21 mouse cellular contexts compared by ENCODE assay signal in genomic region chr8:92004532-92004931, GRCm38 (mm10).
"Had no signal": no experiment of that assay in that cellular context is flagged by ENCODE, and none has a peak within 500 bp of the region (broad histone marks: within the 10 kb centered on the region; RNA-seq: fewer than 3 reads in every experiment).

No protein-coding gene starts in this region.

- H3K36me3 ChIP-seq: limb, embryonic 12.5 days; limb, embryonic 15.5 days; midbrain, embryonic 12.5 days; midbrain, embryonic 15.5 days; neural tube, embryonic 12.5 days; neural tube, embryonic 15.5 days; stomach, embryonic 15.5 days had no signal

- H3K27ac ChIP-seq: limb, embryonic 12.5 days; limb, embryonic 15.5 days; liver, embryonic 14.5 days; macrophage; midbrain, embryonic 12.5 days; midbrain, embryonic 15.5 days; neural tube, embryonic 12.5 days; neural tube, embryonic 15.5 days; stomach, embryonic 15.5 days had no signal

- H3K9me3 ChIP-seq: limb, embryonic 12.5 days; limb, embryonic 15.5 days; midbrain, embryonic 15.5 days; neural tube, embryonic 12.5 days; neural tube, embryonic 15.5 days; stomach, embryonic 15.5 days had no signal

- H3K4me1 ChIP-seq: limb, embryonic 15.5 days; midbrain, embryonic 15.5 days; stomach, embryonic 15.5 days had no signal

- H3K4me3 ChIP-seq: limb, embryonic 12.5 days; limb, embryonic 15.5 days; midbrain, embryonic 12.5 days; midbrain, embryonic 15.5 days; neural tube, embryonic 12.5 days; neural tube, embryonic 15.5 days; stomach, embryonic 15.5 days had no signal

- ATAC-seq: liver, postnatal 0 days; midbrain, embryonic 15.5 days had no signal

- H3K27me3 ChIP-seq: midbrain, embryonic 15.5 days; stomach, embryonic 15.5 days had no signal

- H3K4me2 ChIP-seq: limb, embryonic 12.5 days; limb, embryonic 15.5 days; liver, embryonic 11.5 days; midbrain, embryonic 12.5 days; midbrain, embryonic 15.5 days; neural tube, embryonic 12.5 days; neural tube, embryonic 15.5 days; stomach, embryonic 15.5 days had no signal

- DNase-seq: kidney, adult 18-20 months; kidney, adult 9 months; kidney, postnatal 14 days; kidney, postnatal 4 days; left cerebral cortex, postnatal 4 days; liver, postnatal 0 days; right cerebral cortex, adult 18-20 months; right cerebral cortex, postnatal 14 days; right cerebral cortex, postnatal 4 days; thymus, adult 18-20 months; thymus, postnatal 36 days had no signal

- H3K9ac ChIP-seq: limb, embryonic 12.5 days; limb, embryonic 15.5 days; liver, embryonic 14.5 days; liver, postnatal 0 days; midbrain, embryonic 12.5 days; midbrain, embryonic 15.5 days; neural tube, embryonic 12.5 days; neural tube, embryonic 15.5 days; stomach, embryonic 15.5 days had no signal
